Mouse (Mus musculus): ENCODE measurements around the gene Foxm1. TPM values are rescaled to one million over a fixed set of nuclear protein-coding genes. Genes with fewer than 3 reads are reported as not detected.

Foxm1 gene
- total and polyA plus RNA-seq, 2 experiments: 0.94 TPM; not detected in 1

GRCm38 (mm10) chr6:128421036-128421435 lies 58.3 kb downstream of the Foxm1 start:
- Histone ChIP-seq H3K27me3 (ENCODE audit: control insufficient read depth, insufficient read depth, low read length) (no peaks in the 10 kb centered on the region), H3K79me2 (ENCODE audit: control insufficient read depth, insufficient read depth, low read length) (no peaks in the 10 kb centered on the region; the same call in 1 of the 2 replicates), H3K4me3 (ENCODE audit: insufficient read depth, low read depth, low read length) (no peak overlapping the region), H3K9ac (ENCODE audit: low read depth, low read length) (no peak overlapping the region), H3K4me1 (ENCODE audit: control insufficient read depth, insufficient read depth, low read length) (0 out of 2 replicates have a peak, but pooled peaks cover 1% of the 10 kb centered on the region), H3K36me3 (ENCODE audit: control insufficient read depth, insufficient read depth, low read length) (no peaks in the 10 kb centered on the region), H3K27ac (replicated peaks; ENCODE audit: insufficient read depth, low read depth, low read length) (no peak overlapping the region)
- TF ChIP-seq POLR2A (IDR thresholded peaks at IDR 0.05; ENCODE audit: extremely low read depth, insufficient read depth, low read length) (no peak), CTCF (IDR thresholded peaks at IDR 0.05; ENCODE audit: low read depth, low read length) (no peak)
- 83% methylated on average over 2 of the region's 2 CpGs for WGBS
- DNase-seq (ENCODE audit: extremely low read depth, low read depth, low spot score): no peak

- Histone ChIP-seq H3K79me2 (ENCODE audit: control insufficient read depth, insufficient read depth, low read length) (no peaks in the 10 kb centered on the region; the same call in 1 of the 2 replicates), H3K27ac (replicated peaks; ENCODE audit: insufficient read depth, low read depth, low read length) (no peak overlapping the region), H3K4me1 (ENCODE audit: control insufficient read depth, insufficient read depth, low read length) (0 out of 2 replicates have a peak, but pooled peaks cover 1% of the 10 kb centered on the region), H3K36me3 (ENCODE audit: control insufficient read depth, insufficient read depth, low read length) (no peaks in the 10 kb centered on the region), H3K4me3 (ENCODE audit: insufficient read depth, low read depth, low read length) (no peak overlapping the region), H3K27me3 (ENCODE audit: control insufficient read depth, insufficient read depth, low read length) (no peaks in the 10 kb centered on the region), H3K9ac (ENCODE audit: low read depth, low read length) (no peak overlapping the region)
- TF ChIP-seq POLR2A (IDR thresholded peaks at IDR 0.05; ENCODE audit: extremely low read depth, insufficient read depth, low read length) (no peak), CTCF (IDR thresholded peaks at IDR 0.05; ENCODE audit: low read depth, low read length) (no peak)
- DNase-seq (ENCODE audit: extremely low read depth, low read depth, low spot score): no peak
- 88% methylated on average over 3 of the region's 3 CpGs for WGBS
Observed at GRCm38 (mm10) chr6:128421480-128421879, 58.7 kb downstream of the Foxm1 start.

GRCm38 (mm10) chr6:128423496-128424268 lies 60.9 kb downstream of the Foxm1 start:
- no peak for DNase-seq (ENCODE audit: extremely low read depth, low read depth, low spot score)
- H3K27ac ChIP-seq (replicated peaks; ENCODE audit: insufficient read depth, low read depth, low read length): no peak overlapping the region
- no peaks in the 10 kb centered on the region for H3K79me2 ChIP-seq (ENCODE audit: control insufficient read depth, insufficient read depth, low read length)
- peak overlapping the region; percentile 62 for H3K4me3 ChIP-seq (ENCODE audit: insufficient read depth, low read depth, low read length)
- no peaks in the 10 kb centered on the region for H3K36me3 ChIP-seq (ENCODE audit: control insufficient read depth, insufficient read depth, low read length)
- H3K4me1 ChIP-seq (ENCODE audit: control insufficient read depth, insufficient read depth, low read length): 0 out of 2 replicates have a peak, but pooled peaks cover 1% of the 10 kb centered on the region
- no peak for TF ChIP-seq CTCF (IDR thresholded peaks at IDR 0.05; ENCODE audit: low read depth, low read length)
- TF ChIP-seq POLR2A (IDR thresholded peaks at IDR 0.05; ENCODE audit: extremely low read depth, insufficient read depth, low read length): no peak
- peak overlapping the region; percentile 18; the same call in 1 of the 2 replicates for H3K9ac ChIP-seq (ENCODE audit: low read depth, low read length)
- 37% methylated on average over 16 of the region's 16 CpGs for WGBS
- H3K27me3 ChIP-seq (ENCODE audit: control insufficient read depth, insufficient read depth, low read length): no peaks in the 10 kb centered on the region

GRCm38 (mm10) chr6:128424269-128425019 lies 61.7 kb downstream of the Foxm1 start, which contains the start of gene Itfg2:
Itfg2 (minus strand) TSS chr6:128424931.
- peak within 1 kb of the TSS; percentile 85 for H3K27ac ChIP-seq (replicated peaks; ENCODE audit: insufficient read depth, low read depth, low read length)
- WGBS: under 1% methylated on average over 42 of the region's 42 CpGs
- peak; percentile 87 for DNase-seq (ENCODE audit: extremely low read depth, low read depth, low spot score)

GRCm38 (mm10) chr6:128425046-128425445 lies 62.3 kb downstream of the Foxm1 start:
- 27% methylated on average over 9 of the region's 9 CpGs for WGBS
- peaks cover 1% of the 10 kb centered on the region; the same call in 1 of the 2 replicates for H3K36me3 ChIP-seq (ENCODE audit: control insufficient read depth, insufficient read depth, low read length)
- H3K27me3 ChIP-seq (ENCODE audit: control insufficient read depth, insufficient read depth, low read length): no peaks in the 10 kb centered on the region
- TF ChIP-seq POLR2A (IDR thresholded peaks at IDR 0.05; ENCODE audit: extremely low read depth, insufficient read depth, low read length) (no peak), CTCF (IDR thresholded peaks at IDR 0.05; ENCODE audit: low read depth, low read length) (no peak)
- no peaks in the 10 kb centered on the region for H3K79me2 ChIP-seq (ENCODE audit: control insufficient read depth, insufficient read depth, low read length)
- H3K4me3 ChIP-seq (ENCODE audit: insufficient read depth, low read depth, low read length): no peak overlapping the region
- H3K27ac ChIP-seq (replicated peaks; ENCODE audit: insufficient read depth, low read depth, low read length): 0 out of 2 replicates have a peak overlapping the region, but pooled peaks have one; percentile 5
- DNase-seq (ENCODE audit: extremely low read depth, low read depth, low spot score): no peak
- 0 out of 2 replicates have a peak, but pooled peaks cover 1% of the 10 kb centered on the region for H3K4me1 ChIP-seq (ENCODE audit: control insufficient read depth, insufficient read depth, low read length)
- H3K9ac ChIP-seq (ENCODE audit: low read depth, low read length): no peak overlapping the region

More at GRCm38 (mm10) chr6:128424269-128425019, 61.7 kb downstream of the Foxm1 start, which contains the start of gene Itfg2:
- H3K9ac ChIP-seq (ENCODE audit: low read depth, low read length): peak within 1 kb of the TSS; percentile 76
- peak within 1 kb of the TSS; percentile 62 for H3K4me3 ChIP-seq (ENCODE audit: insufficient read depth, low read depth, low read length)
- no peaks in the 10 kb centered on the region for H3K36me3 ChIP-seq (ENCODE audit: control insufficient read depth, insufficient read depth, low read length)
- no peaks in the 10 kb centered on the region for H3K79me2 ChIP-seq (ENCODE audit: control insufficient read depth, insufficient read depth, low read length)
- no peaks in the 10 kb centered on the region for H3K27me3 ChIP-seq (ENCODE audit: control insufficient read depth, insufficient read depth, low read length)
- H3K4me1 ChIP-seq (ENCODE audit: control insufficient read depth, insufficient read depth, low read length): 0 out of 2 replicates have a peak, but pooled peaks cover 1% of the 10 kb centered on the region
- no peak for TF ChIP-seq CTCF (IDR thresholded peaks at IDR 0.05; ENCODE audit: low read depth, low read length)
- peak; percentile 45 for TF ChIP-seq POLR2A (IDR thresholded peaks at IDR 0.05; ENCODE audit: extremely low read depth, insufficient read depth, low read length)

Other genes with a start within 250 kb of the Foxm1 start
- 23.2 and 35.8 TPM in 2 replicates for gene Tspan9, start 219.4 kb upstream of the Foxm1 start, total RNA-seq (2014; rRNA removed)
- gene Tspan9, start 219.4 kb upstream of the Foxm1 start, polyA plus RNA-seq (2012; rRNA removed): 39.1 and 40.0 TPM in 2 replicates
- gene Tead4, start 62.1 kb upstream of the Foxm1 start, total RNA-seq (2014; rRNA removed): 0.13 and 0.18 TPM in 2 replicates
- 0.06 and 0.39 TPM in 2 replicates for gene Tead4, start 62.1 kb upstream of the Foxm1 start, polyA plus RNA-seq (2012; rRNA removed)
- gene Tulp3, start 7.1 kb upstream of the Foxm1 start, total RNA-seq (2014; rRNA removed): 0.74 TPM in 2 replicates
- gene Tulp3, start 7.1 kb upstream of the Foxm1 start, polyA plus RNA-seq (2012; rRNA removed): 0.86 and 0.92 TPM in 2 replicates
- gene Rhno1, start 56 bp upstream of the Foxm1 start, total RNA-seq (2014; rRNA removed): 2.9 and 3.0 TPM in 2 replicates
- gene Rhno1, start 56 bp upstream of the Foxm1 start, polyA plus RNA-seq (2012; rRNA removed): 3.0 and 4.2 TPM in 2 replicates
- gene Tex52, start 12.5 kb downstream of the Foxm1 start, total RNA-seq (2014; rRNA removed): not detected in 2 replicates
- not detected in 2 replicates for gene Tex52, start 12.5 kb downstream of the Foxm1 start, polyA plus RNA-seq (2012; rRNA removed)
- not detected in 2 replicates for gene Gm44596, start 12.5 kb downstream of the Foxm1 start, total RNA-seq (2014; rRNA removed)
- gene Gm44596, start 12.5 kb downstream of the Foxm1 start, polyA plus RNA-seq (2012; rRNA removed): not detected in 2 replicates
- gene Nrip2, start 36.3 kb downstream of the Foxm1 start, total RNA-seq (2014; rRNA removed): 0.09 and 0.27 TPM in 2 replicates
- gene Nrip2, start 36.3 kb downstream of the Foxm1 start, polyA plus RNA-seq (2012; rRNA removed): not detected in 2 replicates
- 3.1 and 4.9 TPM in 2 replicates for gene Itfg2, start 62.0 kb downstream of the Foxm1 start, total RNA-seq (2014; rRNA removed)
- gene Itfg2, start 62.0 kb downstream of the Foxm1 start, polyA plus RNA-seq (2012; rRNA removed): 10.6 and 12.1 TPM in 2 replicates
- 129 and 150 TPM in 2 replicates for gene Fkbp4, start 75.7 kb downstream of the Foxm1 start, total RNA-seq (2014; rRNA removed)
- 99.8 and 146 TPM in 2 replicates for gene Fkbp4, start 75.7 kb downstream of the Foxm1 start, polyA plus RNA-seq (2012; rRNA removed)
- 1,917 and 2,554 TPM in 2 replicates for gene Pzp, start 163.8 kb downstream of the Foxm1 start, total RNA-seq (2014; rRNA removed)
- 1,366 and 1,553 TPM in 2 replicates for gene Pzp, start 163.8 kb downstream of the Foxm1 start, polyA plus RNA-seq (2012; rRNA removed)
- gene A2ml1, start 218.6 kb downstream of the Foxm1 start, total RNA-seq (2014; rRNA removed): 3.8 and 8.8 TPM in 2 replicates
- gene A2ml1, start 218.6 kb downstream of the Foxm1 start, polyA plus RNA-seq (2012; rRNA removed): 3.7 and 7.5 TPM in 2 replicates